Mouse (Mus musculus) stomach, postnatal 0 days (tissue): ENCODE data around the gene Gsta4.

Experiments used
- CTCF ChIP-seq: IDR thresholded peaks from 2 replicates; pipeline ENCODE4 v1.5.1; 2016; ENCODE audit warnings: antibody characterized with exemption, low read depth, mild to moderate bottlenecking, moderate library complexity
- EP300 ChIP-seq: optimal IDR thresholded peaks from 2 replicates; pipeline ENCODE3; 2016; ENCODE audit warnings: antibody characterized with exemption

DNA sequence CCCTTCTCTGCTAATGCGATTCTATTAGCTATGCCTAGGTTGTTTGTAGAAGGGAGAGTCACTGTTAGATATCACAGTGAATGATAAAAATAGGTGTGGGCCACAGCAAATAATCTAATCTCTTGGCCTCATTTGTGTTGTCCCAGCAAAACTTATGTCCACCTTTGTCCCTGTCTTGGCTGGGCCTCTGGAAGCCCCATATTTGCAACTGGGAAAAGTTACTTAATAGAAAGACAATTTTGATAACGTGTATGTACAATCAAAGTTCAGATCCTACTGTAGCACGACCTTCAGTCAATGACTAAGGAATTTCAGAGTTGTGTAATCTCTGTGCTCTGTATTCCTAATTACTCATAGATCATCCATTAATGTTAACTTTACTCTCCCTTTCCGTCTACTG, 34.5 kb downstream of the Gsta4 start:
- TF ChIP-seq CTCF (no peak), EP300 (peak; percentile 46)
